Mouse (Mus musculus) bone marrow macrophage, adult 2 months (primary cell): ENCODE measurements around the gene Calcoco1.

Experiments used
- CTCF ChIP-seq: IDR thresholded peaks from 2 replicates; pipeline ENCODE4 v1.5.1; 2012; ENCODE audit warnings: low read depth, mild to moderate bottlenecking, low read length, moderate library complexity
- POLR2A ChIP-seq: IDR thresholded peaks from 2 replicates; pipeline ENCODE4 v1.6.1; 2012; ENCODE audit warnings: mild to moderate bottlenecking, low read depth, low read length, borderline replicate concordance

DNA sequence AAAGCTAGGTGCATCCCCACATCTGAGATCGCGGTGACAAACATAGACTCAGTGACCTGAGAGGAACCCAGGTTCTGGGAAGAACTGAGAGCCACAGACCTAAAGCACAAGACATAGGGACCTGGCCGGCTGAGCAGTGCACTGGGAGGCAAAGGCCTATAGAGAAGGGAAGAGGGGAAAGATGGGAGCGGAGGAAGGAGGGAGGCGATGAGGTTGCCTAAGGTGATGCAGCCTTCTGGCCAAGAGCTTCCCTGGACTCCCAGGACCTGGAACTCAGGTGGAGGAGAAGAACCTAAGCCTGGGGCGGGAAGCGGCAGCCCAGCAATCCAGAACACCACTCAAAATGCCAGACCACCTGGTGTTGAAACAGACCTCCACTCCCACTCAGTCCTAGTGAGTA, 22.4 kb upstream of the Calcoco1 start:
- TF ChIP-seq POLR2A: no peak
- TF ChIP-seq CTCF: no peak
